Mouse (Mus musculus) midbrain, embryonic 16.5 days (tissue): ENCODE data around the gene Gm1043. TPM values are rescaled to one million over a fixed set of nuclear protein-coding genes. Genes with fewer than 3 reads are reported as not detected.

Experiments used
- ATAC-seq: fragments of 200-750 bp; cut with Nextera tagmentation; 2 replicates; pipeline ENCODE4 v1.8.0; 2017; ENCODE audit warnings: moderate TSS enrichment
- H3K27ac ChIP-seq: fragments of 300-500 bp; sonication (generic); 2 replicates; pipeline ENCODE4 v1.5.1; 2014; ENCODE audit warnings: mild to moderate bottlenecking, low read length, mixed read lengths
- H3K27me3 ChIP-seq: fragments of 300-500 bp; sonication (generic); 2 replicates; pipeline ENCODE4 v1.6.1; 2014; ENCODE audit warnings: low read depth, low read length, mixed read lengths; ENCODE audit not compliant: control insufficient read depth, insufficient read depth
- H3K36me3 ChIP-seq: fragments of 300-500 bp; sonication (generic); 2 replicates; pipeline ENCODE4 v1.6.1; 2014; ENCODE audit warnings: mild to moderate bottlenecking, low read length, moderate library complexity, mixed read lengths; ENCODE audit not compliant: control insufficient read depth, insufficient read depth
- H3K4me1 ChIP-seq: fragments of 300-500 bp; sonication (generic); 2 replicates; pipeline ENCODE4 v1.6.1; 2014; ENCODE audit warnings: mild to moderate bottlenecking, low read length, mixed read lengths; ENCODE audit not compliant: control insufficient read depth, insufficient read depth
- H3K4me2 ChIP-seq: fragments of 300-500 bp; sonication (generic); 2 replicates; pipeline ENCODE4 v1.6.1; 2014; ENCODE audit warnings: mild to moderate bottlenecking, low read length, mixed read lengths
- H3K4me3 ChIP-seq: fragments of 300-500 bp; sonication (generic); 2 replicates; pipeline ENCODE4 v1.5.1; 2014; ENCODE audit warnings: low read depth, mild to moderate bottlenecking, low read length, moderate library complexity, mixed read lengths
- H3K9ac ChIP-seq: fragments of 300-500 bp; sonication (generic); 2 replicates; pipeline ENCODE4 v1.6.1; 2014; ENCODE audit warnings: low read depth, low read length, mixed read lengths
- H3K9me3 ChIP-seq: fragments of 300-500 bp; sonication (generic); replicated peaks from 2 replicates; pipeline ENCODE4 v1.6.1; 2014; ENCODE audit warnings: mild to moderate bottlenecking, low read length, mixed read lengths; ENCODE audit not compliant: control insufficient read depth, poor library complexity, severe bottlenecking
- WGBS: fragments of 180-500 bp; shearing (Covaris S2); extraction: QIAGEN DNeasy Blood & Tissue Kit; methylation state at CpG from one replicate; pipeline ENCODE4 v1.1.7; 2014; 5-methylcytosine and 5-hydroxymethylcytosine counted together
- polyA plus RNA-seq: library from polyadenylated mRNA; unstranded; fragments of >200 nt; fragmentation: Nextera tagmentation; extraction: Ambion mirVana; gene quantifications from 2 replicates; pipeline ENCODE4 v1.2.1, GENCODE M21; 2015

Gene Gm1043
- polyA plus RNA-seq, 1 experiment from 2014 or later, result 2.3 TPM

GRCm38 (mm10) chr5:37213709-37214103 is 128.5 kb downstream of the Gm1043 start:
- WGBS, result 78% methylated on average over 4 of the region's 4 CpGs
- Histone ChIP-seq H3K4me2 (no peak overlapping the region), H3K9me3 (no peaks in the 10 kb centered on the region), H3K27ac (no peak overlapping the region), H3K36me3 (no peaks in the 10 kb centered on the region), H3K4me3 (no peak overlapping the region), H3K4me1 (no peaks in the 10 kb centered on the region), H3K27me3 (no peaks in the 10 kb centered on the region), H3K9ac (no peak overlapping the region)
- ATAC-seq, result no peak

- H3K4me2 ChIP-seq, result no peak overlapping the region
- no peak for ATAC-seq
- no peaks in the 10 kb centered on the region for H3K36me3 ChIP-seq
- no peak overlapping the region for H3K9ac ChIP-seq
- WGBS, result 76% methylated on average over 6 of the region's 6 CpGs
- H3K4me1 ChIP-seq, result no peaks in the 10 kb centered on the region
- no peaks in the 10 kb centered on the region for H3K27me3 ChIP-seq
- no peak overlapping the region for H3K4me3 ChIP-seq
- no peak overlapping the region for H3K27ac ChIP-seq
- H3K9me3 ChIP-seq, result no peaks in the 10 kb centered on the region
Measured at GRCm38 (mm10) chr5:37214614-37215013, 129.4 kb downstream of the Gm1043 start.

- no peaks in the 10 kb centered on the region for H3K36me3 ChIP-seq
- no peak overlapping the region for H3K27ac ChIP-seq
- no peak overlapping the region for H3K4me3 ChIP-seq
- WGBS, result 92% methylated on average over 7 of the region's 7 CpGs
- no peak overlapping the region for H3K9ac ChIP-seq
- H3K4me2 ChIP-seq, result no peak overlapping the region
- no peaks in the 10 kb centered on the region for H3K4me1 ChIP-seq
- no peaks in the 10 kb centered on the region for H3K27me3 ChIP-seq
- no peak for ATAC-seq
- H3K9me3 ChIP-seq, result no peaks in the 10 kb centered on the region
Measured at GRCm38 (mm10) chr5:37215276-37215675, 130.1 kb downstream of the Gm1043 start.

GRCm38 (mm10) chr5:37219615-37220014 is 134.4 kb downstream of the Gm1043 start:
- H3K27ac ChIP-seq, result no peak overlapping the region
- H3K4me3 ChIP-seq, result no peak overlapping the region
- no peak for ATAC-seq
- H3K27me3 ChIP-seq, result no peaks in the 10 kb centered on the region
- 44% methylated on average over 5 of the region's 5 CpGs for WGBS
- no peak overlapping the region for H3K9ac ChIP-seq
- no peaks in the 10 kb centered on the region; the same call in 1 of the 2 replicates for H3K4me1 ChIP-seq
- H3K9me3 ChIP-seq, result no peaks in the 10 kb centered on the region
- H3K36me3 ChIP-seq, result no peaks in the 10 kb centered on the region
- H3K4me2 ChIP-seq, result no peak overlapping the region

DNA sequence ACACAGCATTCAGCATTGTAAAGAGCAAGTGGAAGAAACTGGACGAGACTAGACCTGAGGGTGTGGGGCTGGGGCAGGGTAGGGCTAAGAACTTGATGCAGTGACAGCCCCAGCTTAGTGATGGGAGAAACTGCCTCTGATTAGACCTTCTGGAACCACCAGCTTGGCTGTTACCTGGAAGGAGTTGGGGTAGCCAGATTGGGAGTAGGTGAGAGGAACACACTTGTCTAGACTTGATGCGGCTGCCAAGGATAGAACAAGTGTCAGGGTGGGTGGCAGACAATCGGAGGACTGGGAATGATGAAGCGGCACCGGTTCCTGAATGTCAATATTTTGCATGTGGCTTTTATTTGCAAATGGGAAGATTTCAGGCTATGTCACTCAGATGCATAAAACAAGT is 135.4 kb downstream of the Gm1043 start:
- H3K36me3 ChIP-seq, result no peaks in the 10 kb centered on the region
- no peak overlapping the region for H3K27ac ChIP-seq
- no peak overlapping the region for H3K4me3 ChIP-seq
- no peaks in the 10 kb centered on the region; the same call in 1 of the 2 replicates for H3K4me1 ChIP-seq
- 92% methylated on average over 5 of the region's 5 CpGs for WGBS
- H3K4me2 ChIP-seq, result no peak overlapping the region
- no peak for ATAC-seq
- H3K27me3 ChIP-seq, result no peaks in the 10 kb centered on the region
- H3K9ac ChIP-seq, result no peak overlapping the region
- no peaks in the 10 kb centered on the region for H3K9me3 ChIP-seq

GRCm38 (mm10) chr5:37221563-37221962 is 136.4 kb downstream of the Gm1043 start:
- H3K27me3 ChIP-seq, result no peaks in the 10 kb centered on the region
- 36% methylated on average over 6 of the region's 6 CpGs for WGBS
- no peak overlapping the region for H3K27ac ChIP-seq
- no peaks in the 10 kb centered on the region for H3K9me3 ChIP-seq
- no peak for ATAC-seq
- no peaks in the 10 kb centered on the region for H3K36me3 ChIP-seq
- no peak overlapping the region for H3K4me2 ChIP-seq
- H3K9ac ChIP-seq, result no peak overlapping the region
- H3K4me3 ChIP-seq, result no peak overlapping the region
- H3K4me1 ChIP-seq, result no peaks in the 10 kb centered on the region; the same call in 1 of the 2 replicates

- Histone ChIP-seq H3K27me3 (no peaks in the 10 kb centered on the region), H3K4me2 (no peak overlapping the region), H3K9ac (no peak overlapping the region), H3K9me3 (no peaks in the 10 kb centered on the region), H3K27ac (no peak overlapping the region), H3K4me1 (no peaks in the 10 kb centered on the region; the same call in 1 of the 2 replicates), H3K4me3 (no peak overlapping the region), H3K36me3 (no peaks in the 10 kb centered on the region)
- 38% methylated on average over 8 of the region's 8 CpGs for WGBS
- no peak for ATAC-seq
Measured at GRCm38 (mm10) chr5:37222316-37222715, 137.1 kb downstream of the Gm1043 start.

DNA sequence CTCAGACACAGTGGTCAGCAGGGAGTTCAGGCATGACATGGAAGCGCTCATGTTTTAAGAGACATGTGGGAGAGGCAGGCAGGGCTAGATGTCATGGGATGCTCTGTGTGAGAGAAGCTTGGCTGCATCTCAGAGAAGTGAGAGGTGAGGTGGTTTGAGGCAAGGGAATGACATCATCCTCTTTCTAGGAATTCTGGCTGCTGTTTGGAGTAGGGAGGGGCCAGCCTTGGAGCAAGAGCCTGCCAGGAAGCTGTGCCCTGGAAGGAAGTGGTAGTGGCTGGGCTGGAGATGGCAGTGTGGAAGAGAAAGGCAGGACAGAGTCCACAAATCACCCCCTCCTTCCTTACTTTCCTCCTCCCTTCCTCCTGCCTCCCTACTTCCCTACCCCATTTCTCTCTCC is 140.5 kb downstream of the Gm1043 start:
- H3K27me3 ChIP-seq, result no peaks in the 10 kb centered on the region
- 92% methylated on average over 1 of the region's 1 CpGs for WGBS

DNA sequence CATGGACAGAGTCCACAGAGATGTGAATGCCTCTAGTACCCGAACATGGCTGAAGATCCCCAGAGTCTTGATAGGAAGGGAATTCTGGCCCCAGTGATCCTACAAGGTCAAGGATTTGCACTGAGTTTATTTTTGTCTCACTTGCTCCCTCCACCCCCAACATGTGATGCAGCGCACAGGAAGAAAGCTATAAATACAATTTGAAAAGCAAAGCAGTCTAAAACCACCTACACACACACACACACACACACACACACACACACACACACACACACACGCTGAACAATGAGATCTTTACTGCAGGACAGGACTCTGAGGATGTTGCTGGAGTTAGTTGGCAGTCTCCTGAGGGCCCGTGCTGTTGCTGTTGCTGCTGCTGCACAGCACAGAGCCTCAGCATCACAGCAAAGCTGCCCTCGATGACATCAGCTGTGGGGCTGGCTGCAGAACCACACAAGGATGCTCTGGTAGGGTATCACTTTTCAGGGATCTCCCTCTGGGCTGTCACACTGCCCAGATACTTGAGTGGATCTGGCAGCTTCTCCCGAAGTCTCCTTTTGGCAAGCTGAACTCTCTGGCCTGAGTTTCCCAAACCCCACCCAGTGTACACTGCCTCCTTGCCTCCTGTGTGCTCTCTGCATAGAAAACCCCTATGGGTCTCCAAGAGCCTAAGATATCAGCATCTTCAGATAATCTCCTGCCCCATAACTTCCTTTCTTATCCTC is 142.9 kb downstream of the Gm1043 start:
- Histone ChIP-seq H3K4me1 (no peaks in the 10 kb centered on the region), H3K9ac (no peak overlapping the region), H3K9me3 (no peaks in the 10 kb centered on the region), H3K27me3 (no peaks in the 10 kb centered on the region), H3K36me3 (no peaks in the 10 kb centered on the region), H3K4me2 (no peak overlapping the region), H3K27ac (no peak overlapping the region), H3K4me3 (no peak overlapping the region)
- WGBS, result 67% methylated on average over 6 of the region's 6 CpGs
- ATAC-seq, result no peak

More for the DNA sequence above, 140.5 kb downstream of the Gm1043 start:
- no peaks in the 10 kb centered on the region for H3K36me3 ChIP-seq
- no peak overlapping the region for H3K9ac ChIP-seq
- H3K4me1 ChIP-seq, result no peaks in the 10 kb centered on the region; the same call in 1 of the 2 replicates
- no peak overlapping the region for H3K27ac ChIP-seq
- no peak for ATAC-seq
- H3K4me3 ChIP-seq, result no peak overlapping the region
- no peaks in the 10 kb centered on the region for H3K9me3 ChIP-seq
- no peak overlapping the region for H3K4me2 ChIP-seq
